Mouse (Mus musculus) erythroblast, adult 5-6 weeks (primary cell): Measurements from ENCODE around the gene Rfx2. TPM values are rescaled to one million over a fixed set of nuclear protein-coding genes. Genes with fewer than 3 reads are reported as not detected.

Source experiments
- ATAC-seq: replicated peaks from 2 replicates; pipeline ENCODE4 v1.8.0; 2016; ENCODE audit warnings: moderate number of reproducible peaks, mild to moderate bottlenecking, moderate TSS enrichment, inconsistent platforms; ENCODE audit not compliant: poor library complexity, low FRiP score, severe bottlenecking
- total RNA-seq, 2 experiments: library from RNA; stranded (forward) in 1 of 2; stranded (reverse) in 1 of 2; fragments of 150-400 nt in 1 of 2; fragments of 200-764, 138-1000 nt in 1 of 2; gene quantifications; 2 replicates each; pipeline versions ENCODE4 v1.2.3 to v1.2.4; 2015 to 2017; ENCODE audit warnings: low replicate concordance in 2 of 2

Gene Rfx2
- total RNA-seq, 2 experiments from 2014 or later = 21.5 to 39.6 TPM

DNA sequence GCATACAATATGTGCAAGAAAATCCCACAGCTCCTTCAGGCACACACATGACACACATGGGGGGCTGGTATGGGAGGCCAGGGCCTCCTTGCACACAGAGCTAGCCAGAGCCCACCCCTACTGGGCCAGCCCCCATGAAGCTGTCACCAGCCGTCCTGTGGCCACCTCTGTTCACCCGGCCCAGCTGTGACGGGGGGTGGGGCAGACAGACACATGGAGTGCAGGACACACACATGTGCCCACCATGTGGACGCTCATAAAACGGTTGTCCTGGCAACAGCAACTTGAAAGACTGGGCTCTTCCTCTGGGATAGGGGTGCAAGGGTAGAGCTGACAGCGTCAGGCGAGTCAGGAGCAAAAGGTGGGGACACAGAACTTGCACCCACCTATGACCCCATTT lies 71.6 kb downstream of the Rfx2 start:
- no peak for ATAC-seq

DNA sequence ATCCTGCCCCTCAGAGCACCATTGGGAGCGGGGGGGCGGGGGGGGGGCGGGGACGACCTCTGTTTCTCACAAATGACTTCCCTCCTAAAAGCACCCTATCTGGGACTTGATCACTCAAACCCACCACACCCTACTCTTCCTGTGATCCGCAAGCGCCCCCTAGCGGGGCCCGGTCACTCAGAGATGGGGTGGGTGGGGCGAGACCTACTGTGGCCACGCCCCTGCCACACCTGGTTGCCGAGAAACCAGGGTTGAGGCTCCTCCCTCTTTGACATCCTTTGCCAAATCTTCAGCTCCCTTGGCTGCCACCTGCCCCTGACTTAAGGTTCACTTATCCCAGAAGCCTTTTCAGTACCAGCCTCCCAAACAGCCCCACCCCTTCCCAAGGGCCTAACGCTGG lies 72.7 kb downstream of the Rfx2 start:
- ATAC-seq = no peak

DNA sequence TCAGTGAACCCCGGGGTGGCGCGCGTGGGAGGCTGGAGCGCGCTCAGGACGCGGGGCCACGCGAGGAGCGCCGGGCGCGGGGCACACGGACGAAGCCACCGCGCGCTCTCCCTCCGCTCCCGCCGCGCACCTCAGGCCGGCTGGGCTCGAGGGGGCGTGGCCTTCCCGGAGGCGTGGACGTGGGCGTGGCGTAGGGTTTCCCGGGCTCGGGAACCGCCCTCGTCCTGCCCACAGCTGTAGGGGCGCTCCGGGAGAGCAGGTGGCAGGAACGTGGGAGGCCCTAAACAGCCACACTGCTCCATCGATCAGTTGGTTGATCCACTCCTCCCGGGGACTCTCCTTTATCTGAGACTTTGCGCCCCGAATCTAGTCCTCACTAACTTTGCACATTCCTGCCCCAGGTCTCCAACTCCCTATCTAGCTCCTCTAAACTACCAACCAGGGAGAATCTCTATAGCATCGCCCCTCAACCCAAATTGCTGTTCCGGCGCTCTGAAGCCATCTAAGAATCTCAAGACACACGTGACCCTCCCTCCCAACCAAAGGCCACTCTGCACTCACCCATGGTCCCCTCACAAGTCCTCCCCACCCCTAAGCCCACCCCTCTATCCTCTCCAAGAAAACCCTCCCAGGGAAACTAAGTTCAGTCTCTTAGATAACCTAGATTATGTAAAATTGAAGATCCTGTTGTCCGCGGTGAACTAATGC lies 73.2 kb downstream of the Rfx2 start, which contains the start of gene Nrtn:
Gene Nrtn, minus strand, starts transcription at position 115 of the 708 bp plus-strand sequence.
- ATAC-seq = peak; percentile 69

DNA sequence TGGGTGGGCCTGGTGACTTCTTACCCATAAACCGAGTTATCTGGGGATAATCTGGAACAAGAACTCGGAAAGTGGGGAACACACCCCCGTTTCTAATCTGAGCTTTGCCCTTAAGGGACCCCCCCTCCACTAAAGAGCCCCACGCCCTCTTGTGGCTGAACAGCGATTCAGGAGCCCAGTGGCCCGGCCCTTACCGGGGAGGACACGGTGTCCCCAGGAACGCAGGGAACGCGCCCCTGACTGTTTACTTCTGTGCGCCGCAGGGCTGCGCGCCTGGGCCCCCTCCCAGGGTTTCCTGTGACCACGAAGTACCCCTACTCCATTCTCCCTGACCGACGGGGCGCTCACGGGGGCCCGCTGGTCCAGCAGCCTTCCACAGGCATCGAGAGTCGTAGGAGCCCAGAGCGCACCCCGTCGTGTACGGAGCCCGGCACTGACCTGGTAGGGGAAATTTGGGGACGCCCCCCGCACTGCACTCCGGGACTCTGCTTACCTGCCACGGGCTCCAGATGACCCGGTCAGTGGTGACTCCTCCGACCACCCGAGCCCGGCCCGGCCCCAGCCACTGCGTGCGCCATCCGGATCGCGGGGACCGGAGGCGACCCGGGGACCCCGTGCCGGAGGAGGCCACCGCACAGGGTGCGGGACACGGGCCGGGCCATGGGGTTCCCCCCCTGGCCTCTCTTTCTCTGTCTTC lies 74.0 kb downstream of the Rfx2 start:
- ATAC-seq = no peak

DNA sequence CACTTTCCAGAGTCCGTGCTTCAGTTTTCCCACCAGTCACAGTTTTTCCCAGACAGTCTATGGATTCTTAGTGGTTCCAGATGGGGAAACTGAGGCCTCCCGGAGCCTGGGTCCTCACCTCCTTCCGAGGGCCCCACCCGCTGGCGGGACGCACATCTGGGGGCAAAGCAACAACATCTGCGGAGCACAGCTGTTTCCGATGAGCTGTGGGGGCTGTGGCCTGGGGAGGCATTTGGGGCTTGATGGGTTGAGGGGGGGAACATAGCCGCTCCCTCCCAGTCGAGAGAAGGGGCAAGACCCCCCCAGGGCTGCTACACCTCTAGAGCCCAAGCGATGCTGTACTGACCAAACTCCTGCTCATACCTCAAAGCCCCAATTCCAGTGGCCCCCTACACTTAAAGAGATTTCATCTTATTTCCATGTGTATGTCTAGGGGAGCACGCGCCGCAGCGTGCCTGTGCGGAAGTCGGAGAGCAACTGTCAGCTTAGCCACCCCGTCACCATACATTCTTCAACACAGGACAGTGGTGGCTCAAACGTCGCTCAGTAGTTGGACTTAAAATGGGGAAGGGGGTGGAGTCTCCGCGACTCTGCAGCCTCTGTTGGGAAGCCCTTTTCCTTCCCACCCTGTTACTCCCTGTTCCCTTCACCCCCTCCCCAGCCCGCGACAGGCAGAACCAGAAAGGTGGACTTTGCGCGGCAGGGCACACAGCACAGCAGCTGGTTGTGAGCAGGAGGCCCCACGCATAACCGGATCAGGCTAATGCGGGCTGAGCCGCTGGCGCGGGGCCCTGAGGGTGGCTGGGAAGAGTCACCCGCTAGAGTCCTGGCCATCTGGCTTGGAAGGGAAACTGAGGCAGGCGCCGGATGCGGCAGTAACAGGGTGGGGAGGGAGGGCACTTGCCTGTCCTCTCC lies 76.3 kb downstream of the Rfx2 start:
- no peak for ATAC-seq

DNA sequence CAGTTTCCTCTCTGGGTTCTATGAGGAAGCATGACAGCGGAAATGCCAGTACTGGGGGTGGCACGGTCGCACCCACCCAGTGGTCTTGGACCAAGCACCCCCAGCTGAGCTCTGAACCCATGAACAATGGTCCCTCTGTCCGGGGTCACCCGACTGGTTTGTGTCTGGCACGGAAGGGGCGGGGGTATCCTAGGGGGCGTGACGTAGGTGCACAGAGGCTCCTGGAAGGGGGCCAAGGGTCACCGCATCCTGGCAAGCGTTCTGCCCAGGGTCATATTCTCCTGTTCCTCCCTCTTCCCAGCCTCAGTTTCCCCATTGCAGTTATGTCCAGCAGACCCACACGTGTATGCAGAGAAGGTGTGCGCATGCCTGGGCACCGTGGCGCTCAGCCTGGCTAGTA lies 77.4 kb downstream of the Rfx2 start:
- no peak for ATAC-seq

DNA sequence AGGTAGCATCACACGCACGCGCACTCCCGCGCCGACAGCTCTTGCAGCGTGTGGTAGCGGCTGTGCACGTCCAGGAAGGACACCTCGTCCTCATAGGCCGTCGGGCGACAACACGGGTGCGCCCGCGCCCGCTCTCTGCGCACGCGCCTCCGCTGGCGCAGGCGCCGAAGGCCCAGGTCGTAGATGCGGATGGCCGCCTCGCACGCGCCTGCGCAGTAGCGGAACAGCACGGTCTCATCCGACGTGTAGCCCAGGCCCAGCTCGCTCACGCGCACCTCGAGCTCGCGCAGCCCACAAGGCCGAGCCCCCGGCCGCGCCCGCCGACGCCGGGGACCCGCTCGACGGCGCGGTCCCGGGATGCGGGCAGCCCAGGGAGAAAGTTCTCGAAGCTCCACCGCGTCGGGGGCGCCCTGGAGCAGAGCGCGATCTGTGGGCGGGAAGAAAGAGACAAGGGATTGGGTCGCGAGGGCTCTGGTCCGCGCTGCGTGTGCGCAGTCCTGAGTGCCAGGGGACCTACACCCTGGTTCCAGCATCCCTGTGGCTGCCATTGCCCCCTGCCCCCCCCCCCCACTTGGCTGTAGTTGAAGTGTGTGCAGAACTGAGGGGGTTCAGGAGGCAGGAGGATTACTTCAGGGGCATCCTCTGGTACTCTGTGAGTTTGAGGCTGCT lies 79.3 kb downstream of the Rfx2 start:
- no peak for ATAC-seq

DNA sequence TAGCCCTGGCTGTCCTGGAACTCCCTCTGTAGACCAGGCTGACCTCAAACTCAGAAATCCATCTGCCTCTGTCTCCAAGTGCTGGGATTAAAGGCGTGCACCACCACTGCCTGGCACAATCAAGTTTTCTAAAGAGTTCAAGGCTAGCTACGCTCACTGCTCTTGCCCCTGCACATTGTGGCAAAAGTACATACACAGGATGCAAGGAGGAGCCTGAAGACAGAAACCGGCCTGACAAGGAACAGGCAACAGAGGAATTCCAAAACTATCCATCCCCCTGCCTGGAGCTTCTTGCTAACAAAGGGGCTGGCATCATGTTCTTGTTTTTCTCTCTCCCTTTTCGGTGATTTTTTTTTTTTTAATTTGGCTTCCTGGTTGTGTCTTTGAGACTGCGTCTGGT lies 86.6 kb downstream of the Rfx2 start:
- no peak for ATAC-seq

DNA sequence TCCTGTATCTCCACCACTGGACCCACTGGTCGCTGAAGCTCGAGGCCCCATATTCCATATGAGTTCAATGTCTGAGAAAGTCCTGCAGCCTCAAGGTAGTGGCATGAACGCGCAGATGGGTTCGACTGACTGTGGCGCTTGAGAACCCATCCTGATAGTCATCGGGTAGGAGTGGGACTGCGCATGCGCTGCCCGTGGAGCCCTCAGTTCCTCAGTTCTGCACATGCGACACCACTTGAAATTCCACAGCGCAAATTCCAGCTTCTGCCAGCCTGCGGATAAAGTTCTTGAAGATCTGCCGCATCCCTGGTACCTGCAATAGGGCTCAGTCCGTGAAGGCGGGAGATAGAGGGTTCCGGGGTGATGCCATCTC lies 90.0 kb downstream of the Rfx2 start:
- no peak for ATAC-seq

DNA sequence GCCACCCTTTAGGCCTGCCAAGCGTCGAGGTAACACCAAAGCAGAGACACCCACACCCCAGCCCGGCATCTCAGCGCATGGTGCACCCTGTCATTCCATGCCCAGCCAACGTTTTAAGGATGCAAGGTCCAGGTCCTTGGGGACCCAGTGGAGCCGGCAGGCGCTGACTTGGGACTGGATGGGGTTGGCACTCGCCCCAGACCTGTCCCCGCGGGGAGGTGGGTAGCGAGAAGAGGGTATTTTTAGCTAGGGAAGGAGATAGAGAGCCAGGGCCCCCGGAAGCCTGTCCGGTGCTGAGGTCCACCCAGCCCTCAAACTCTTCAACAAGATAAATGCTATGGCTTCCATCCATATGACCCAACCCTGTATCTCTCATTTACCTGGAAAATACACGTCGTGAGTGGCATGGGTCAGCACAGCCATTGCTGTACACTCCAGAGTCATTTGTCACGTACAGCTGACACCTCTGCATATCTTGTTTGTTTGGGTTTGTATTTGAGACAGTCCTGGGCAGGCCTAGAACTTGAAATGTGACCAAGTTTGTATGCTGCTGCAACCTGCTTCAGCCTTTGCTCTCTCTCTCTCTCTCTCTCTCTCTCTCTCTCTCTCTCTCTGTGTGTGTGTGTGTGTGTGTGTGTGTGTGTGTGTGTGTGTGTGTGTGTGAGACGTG lies 90.6 kb downstream of the Rfx2 start:
- ATAC-seq = no peak

DNA sequence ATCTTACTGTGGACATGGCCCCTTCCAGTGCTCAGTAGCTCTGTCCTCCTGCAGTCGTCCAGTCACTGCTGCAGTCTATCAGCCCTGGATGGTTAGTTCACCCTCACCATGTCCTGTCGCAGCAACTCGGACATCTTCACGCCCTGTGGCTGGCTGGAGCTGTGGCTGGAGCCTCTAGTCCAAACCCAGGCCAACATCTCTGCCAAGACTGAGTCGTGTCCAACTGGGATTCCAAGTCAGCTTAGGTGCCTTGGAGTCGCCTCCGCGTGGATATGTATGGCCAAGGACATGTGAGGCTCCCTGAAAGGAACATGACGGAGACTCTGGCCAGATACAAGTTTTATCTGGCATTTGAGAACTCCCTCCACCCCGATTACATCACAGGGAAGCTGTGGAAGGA lies 92.6 kb downstream of the Rfx2 start:
- ATAC-seq = no peak

DNA sequence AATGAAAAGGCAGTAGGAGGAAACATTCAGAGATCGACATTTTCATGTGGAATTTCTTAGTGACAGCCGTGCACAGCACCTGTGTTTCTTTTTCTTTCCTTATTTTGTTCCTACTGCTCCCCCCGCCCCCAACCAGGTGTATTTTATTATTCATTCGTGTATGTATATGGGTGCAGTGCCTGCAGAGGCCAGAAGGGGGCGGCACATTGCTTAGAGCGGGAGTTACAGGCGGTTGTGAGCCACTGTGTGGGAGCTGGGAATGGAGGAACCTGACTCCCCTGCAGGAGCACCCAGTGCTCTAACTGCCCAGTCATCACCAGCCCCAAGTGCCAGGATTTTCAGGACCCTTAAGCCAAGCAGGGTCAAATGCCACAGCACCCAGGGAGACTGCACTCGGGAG lies 94.3 kb downstream of the Rfx2 start:
- ATAC-seq = peak; percentile 53; the same call in 1 of the 2 replicates

DNA sequence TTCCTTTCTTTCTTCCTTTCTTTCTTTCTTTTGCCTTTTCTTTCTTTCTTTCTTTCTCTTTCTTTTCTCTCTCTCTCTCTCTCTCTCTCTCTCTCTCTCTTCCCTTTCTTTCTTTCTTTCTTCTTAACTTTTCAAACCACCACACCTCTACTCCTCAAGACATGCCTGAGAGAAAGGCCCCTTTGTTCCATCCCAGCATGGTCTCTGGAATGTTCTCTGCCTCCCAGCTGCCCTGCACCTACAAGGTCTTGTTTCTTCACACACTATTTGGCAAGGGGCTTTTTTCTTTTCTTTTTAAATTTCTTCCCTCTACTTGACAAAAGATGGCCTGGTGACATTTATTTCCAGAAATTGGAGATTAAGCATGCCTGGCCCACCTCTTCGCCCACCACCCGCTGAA lies 101.2 kb downstream of the Rfx2 start:
- no peak for ATAC-seq

DNA sequence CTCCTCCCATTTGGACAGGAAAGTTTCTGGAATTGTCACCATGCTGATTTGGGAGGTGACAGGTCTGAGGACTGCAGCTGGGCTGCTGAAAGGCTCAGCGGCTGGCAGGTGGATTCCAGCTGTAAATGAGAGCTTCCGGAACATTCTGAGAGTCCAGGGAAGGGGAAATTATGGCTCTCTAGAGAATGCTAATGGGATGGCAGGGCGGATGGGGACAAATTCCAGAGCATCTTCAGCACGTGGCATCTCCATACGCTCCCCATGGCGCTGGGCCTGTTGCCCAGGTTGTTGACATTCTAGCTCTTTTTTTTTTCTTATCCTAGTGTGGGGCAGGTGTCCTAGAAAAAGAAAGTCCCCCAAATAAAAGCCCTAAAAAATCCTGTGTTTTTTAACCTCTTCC lies 101.7 kb downstream of the Rfx2 start:
- no peak for ATAC-seq

DNA sequence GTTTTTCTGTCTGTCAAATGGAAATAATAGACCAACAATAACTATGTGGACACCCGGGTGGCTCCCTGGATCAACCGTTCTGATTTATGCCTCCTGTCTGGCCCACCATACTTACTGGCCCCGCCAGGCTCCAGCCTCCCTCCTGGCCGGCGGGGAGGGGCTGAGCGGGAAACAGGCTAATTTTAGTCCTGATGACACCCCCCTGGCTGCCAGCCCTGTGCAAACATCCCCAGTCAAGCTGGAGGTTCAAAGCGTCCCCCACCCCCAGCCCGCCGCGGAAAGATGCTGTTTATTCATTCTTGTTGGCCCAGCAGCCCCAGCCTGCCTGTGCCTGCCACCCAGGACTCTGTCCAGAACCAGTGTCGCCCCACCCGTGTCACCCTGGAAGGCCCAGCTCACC lies 102.7 kb downstream of the Rfx2 start:
- no peak for ATAC-seq

DNA sequence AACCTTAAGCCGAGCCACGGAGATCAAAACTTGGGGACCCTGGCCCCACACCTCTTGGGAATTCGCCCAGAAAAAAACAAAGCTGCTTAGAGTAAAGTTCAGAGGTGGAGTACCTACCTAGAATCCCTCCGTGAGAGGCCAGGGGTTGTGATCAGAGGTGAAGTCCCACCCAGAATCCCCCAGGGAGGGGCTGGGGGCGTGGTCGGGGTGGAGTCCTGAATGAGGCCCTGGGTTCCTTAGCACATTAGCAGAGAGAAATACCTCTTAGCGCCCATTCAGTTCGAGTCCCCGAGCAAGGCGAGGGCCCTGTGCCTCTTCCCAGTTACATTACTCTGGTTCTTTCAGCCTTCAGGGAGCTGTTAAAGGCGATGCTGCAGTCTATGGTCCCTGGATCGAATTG lies 103.2 kb downstream of the Rfx2 start:
- ATAC-seq = no peak

DNA sequence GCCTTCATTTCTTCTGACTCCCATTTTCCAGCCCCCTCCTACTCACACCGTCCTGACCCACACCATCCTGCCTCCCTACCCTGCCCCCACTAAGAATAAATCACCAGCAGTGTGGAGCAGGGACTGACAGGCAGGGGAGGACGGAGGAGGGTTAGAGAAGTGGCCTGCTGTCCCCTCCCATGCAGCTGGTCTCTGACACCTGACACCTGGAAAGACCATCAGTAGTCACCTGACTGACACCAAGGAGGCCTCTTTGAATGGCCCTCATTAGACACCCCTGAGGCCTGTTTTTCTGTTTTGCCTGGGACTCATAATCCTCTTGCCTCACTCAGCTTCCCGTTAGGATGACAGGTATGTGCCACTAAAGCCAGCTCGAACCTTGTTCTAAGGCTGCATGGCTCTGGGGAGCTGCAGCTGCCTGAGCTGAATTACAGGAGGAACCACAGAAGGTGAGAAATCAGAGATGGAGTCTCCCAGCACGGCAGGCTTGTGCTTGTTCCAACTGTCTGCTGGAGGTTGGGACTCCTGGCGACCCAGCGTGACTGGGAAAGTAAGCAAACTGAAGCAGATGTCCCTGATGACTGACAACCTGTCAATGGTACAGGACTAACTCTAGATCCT lies 103.7 kb downstream of the Rfx2 start:
- ATAC-seq = no peak
